Mouse (Mus musculus): ENCODE measurements around the gene Mmaa.

- TF ChIP-seq CTCF (IDR thresholded peaks at IDR 0.05; ENCODE audit: borderline replicate concordance, insufficient read depth, low read depth, low read length) = no peak
- no peak for TF ChIP-seq POLR2A (IDR thresholded peaks at IDR 0.05; ENCODE audit: borderline replicate concordance, insufficient read depth, low read length)
Measured at GRCm38 (mm10) chr8:79288250-79288649, 6.5 kb downstream of the Mmaa start.

Measured in cerebellum, adult 2 months (tissue).